Mouse (Mus musculus): ENCODE data around the gene C2cd5.

- TF ChIP-seq CTCF (conservative IDR thresholded peaks at IDR 0.05 in 1 of 2, IDR thresholded peaks at IDR 0.05 in 1 of 2; ENCODE audit: low read depth in 2 of 2, low read length in 2 of 2) = no peak
- TF ChIP-seq PAX5 (IDR thresholded peaks at IDR 0.05; ENCODE audit: low read length) = no peak
- TF ChIP-seq POLR2A (IDR thresholded peaks at IDR 0.05; ENCODE audit: low read depth, low read length) = no peak
- no peak for TF ChIP-seq ETS1 (conservative IDR thresholded peaks at IDR 0.05; ENCODE audit: low read depth, low read length)
- no peak for TF ChIP-seq ZC3H11A (IDR thresholded peaks at IDR 0.05; ENCODE audit: low read depth, low read length)
- no peak for TF ChIP-seq ZKSCAN1 (IDR thresholded peaks at IDR 0.05; ENCODE audit: borderline replicate concordance, low read depth, low read length)
- TF ChIP-seq IRF4 (IDR thresholded peaks at IDR 0.05; ENCODE audit: low read depth, low read length) = no peak
These were observed 137.1 kb downstream of the C2cd5 start for GRCm38 (mm10) chr6:142962881-142963280.

All from CH12.LX (cell line).